Mouse (Mus musculus): ENCODE measurements around the gene Tmem88. TPM values are rescaled to one million over a fixed set of nuclear protein-coding genes. Genes with fewer than 3 reads are reported as not detected.

Gene Tmem88
- total and polyA plus RNA-seq, 3 experiments, result 0.16 to 0.25 TPM; not detected in 1

GRCm38 (mm10) chr11:69365722-69366121, 32.3 kb downstream of the Tmem88 start:
- dilution Hi-C loops (cut with MboI; ENCODE audit: extremely low pct_ligation_motif_present, extremely low pct_unique_long_range_greater_than_20kb, low sequenced_read_pairs), result no loop called here
- peak overlapping the region in 2 of 3 experiments; percentile 33 to 76 for H3K4me3 ChIP-seq (replicated peaks in 1 of 3; ENCODE audit: low read depth in 2 of 3, low read length in 2 of 3, poor library complexity in 1 of 3)
- 0 out of 2 replicates have a peak overlapping the region, but pooled peaks have one; percentile 96 for H3K4me2 ChIP-seq (ENCODE audit: insufficient read depth, low read depth, poor library complexity, severe bottlenecking)
- H3K27ac ChIP-seq (ENCODE audit: insufficient read depth, low read depth), result peak overlapping the region; percentile 13; the same call in 1 of the 2 replicates
- H3K9me3 ChIP-seq (replicated peaks; ENCODE audit: low read length), result no peaks in the 10 kb centered on the region
- peaks cover 5 to 33% of the 10 kb centered on the region in 2 experiments for H3K4me1 ChIP-seq (ENCODE audit: control insufficient read depth in 1 of 2, insufficient read depth in 2 of 2)
- peak overlapping the region; percentile 100 for H3K9ac ChIP-seq (ENCODE audit: insufficient read depth, low read depth)
- in situ Hi-C loops (cut with MboI; ENCODE audit: low pct_ligation_motif_present, low pct_unique_long_range_greater_than_20kb, low sequenced_read_pairs), result loop anchor here (5.0 kb wide), 2 partner anchors 33 to 98 kb away; no protein-coding TSS in a partner anchor
- H3K27me3 ChIP-seq (replicated peaks), result no peaks in the 10 kb centered on the region
- TF ChIP-seq ELF1 (IDR thresholded peaks at IDR 0.05; ENCODE audit: low read depth, low read length) (no peak), BHLHE40 (IDR thresholded peaks at IDR 0.05; ENCODE audit: low read depth, low read length) (no peak), MEF2A (IDR thresholded peaks at IDR 0.05; ENCODE audit: borderline replicate concordance, low read depth, low read length) (no peak)
- peaks cover 3% of the 10 kb centered on the region; the same call in 1 of the 2 replicates for H3K79me2 ChIP-seq (replicated peaks; ENCODE audit: control insufficient read depth, extremely low read depth, insufficient read depth, poor library complexity, severe bottlenecking)
- H3K36me3 ChIP-seq (replicated peaks in 1 of 2; ENCODE audit: control insufficient read depth in 1 of 2, insufficient read depth in 1 of 2, low read length in 1 of 2), result peaks cover 18 to 43% of the 10 kb centered on the region in 2 experiments
- DNase-seq (ENCODE audit: extremely low read depth), result no peak

GRCm38 (mm10) chr11:69364910-69365309, 33.1 kb downstream of the Tmem88 start:
- H3K9ac ChIP-seq (ENCODE audit: insufficient read depth, low read depth), result no peak overlapping the region
- peaks cover 3% of the 10 kb centered on the region; the same call in 1 of the 2 replicates for H3K79me2 ChIP-seq (replicated peaks; ENCODE audit: control insufficient read depth, extremely low read depth, insufficient read depth, poor library complexity, severe bottlenecking)
- no peaks in the 10 kb centered on the region for H3K27me3 ChIP-seq (replicated peaks)
- TF ChIP-seq PAX5 (IDR thresholded peaks at IDR 0.05; ENCODE audit: low read length), result no peak
- no peak for TF ChIP-seq MXI1 (IDR thresholded peaks at IDR 0.05; ENCODE audit: low read depth, low read length)
- no peak for TF ChIP-seq MAFK (IDR thresholded peaks at IDR 0.05; ENCODE audit: insufficient replicate concordance, low read length)
- TF ChIP-seq NRF1 (IDR thresholded peaks at IDR 0.05; ENCODE audit: low read depth, low read length), result no peak
- TF ChIP-seq POLR2AphosphoS2 (IDR thresholded peaks at IDR 0.05; ENCODE audit: low read depth, low read length), result no peak
- no peak for TF ChIP-seq ZKSCAN1 (IDR thresholded peaks at IDR 0.05; ENCODE audit: borderline replicate concordance, low read depth, low read length)
- TF ChIP-seq ZMIZ1 (IDR thresholded peaks at IDR 0.05; ENCODE audit: low read depth, low read length), result no peak
- TF ChIP-seq CTCF (conservative IDR thresholded peaks at IDR 0.05 in 1 of 2, IDR thresholded peaks at IDR 0.05 in 1 of 2; ENCODE audit: low read depth in 2 of 2, low read length in 2 of 2), result no peak
- TF ChIP-seq SIN3A (IDR thresholded peaks at IDR 0.05; ENCODE audit: low read length), result no peak
- no peak for TF ChIP-seq IRF4 (IDR thresholded peaks at IDR 0.05; ENCODE audit: low read depth, low read length)
- TF ChIP-seq CHD1 (IDR thresholded peaks at IDR 0.05; ENCODE audit: low read depth, low read length), result no peak
- TF ChIP-seq KAT2A (IDR thresholded peaks at IDR 0.05; ENCODE audit: insufficient replicate concordance, low read length), result no peak
- no peak for DNase-seq (ENCODE audit: extremely low read depth)
- peaks cover 26 to 51% of the 10 kb centered on the region in 2 experiments for H3K36me3 ChIP-seq (replicated peaks in 1 of 2; ENCODE audit: control insufficient read depth in 1 of 2, insufficient read depth in 1 of 2, low read length in 1 of 2)
- peaks cover 5 to 31% of the 10 kb centered on the region in 2 experiments for H3K4me1 ChIP-seq (ENCODE audit: control insufficient read depth in 1 of 2, insufficient read depth in 2 of 2)
- no peaks in the 10 kb centered on the region for H3K9me3 ChIP-seq (replicated peaks; ENCODE audit: low read length)
- in situ Hi-C loops (cut with MboI; ENCODE audit: low pct_ligation_motif_present, low pct_unique_long_range_greater_than_20kb, low sequenced_read_pairs) (loop anchor here (5.0 kb wide), 2 partner anchors 33 to 98 kb away; no protein-coding TSS in a partner anchor), dilution Hi-C loops (cut with MboI; ENCODE audit: extremely low pct_ligation_motif_present, extremely low pct_unique_long_range_greater_than_20kb, low sequenced_read_pairs) (no loop called here)
- no peak overlapping the region for H3K27ac ChIP-seq (ENCODE audit: insufficient read depth, low read depth)
- no peak overlapping the region for H3K4me2 ChIP-seq (ENCODE audit: insufficient read depth, low read depth, poor library complexity, severe bottlenecking)
- no peak overlapping the region for H3K4me3 ChIP-seq (replicated peaks in 1 of 3; ENCODE audit: low read depth in 2 of 3, low read length in 2 of 3, poor library complexity in 1 of 3)

Data from CH12.LX (cell line).